Mouse (Mus musculus) heart, embryonic 12.5 days (tissue): ENCODE data around the gene Minpp1. TPM values are rescaled to one million over a fixed set of nuclear protein-coding genes. Genes with fewer than 3 reads are reported as not detected.
A peak's percentile ranks its signal among the peaks of the same experiment; 100 is the strongest.

Experiments used
- ATAC-seq: fragments of 200-750 bp; cut with Nextera tagmentation; 2 replicates; pipeline ENCODE4 v1.8.0; 2017; ENCODE audit warnings: moderate TSS enrichment, moderate library complexity; ENCODE audit not compliant: insufficient number of reproducible peaks, low FRiP score
- H3K27ac ChIP-seq: fragments of 300-500 bp; sonication (generic); 2 replicates; pipeline ENCODE4 v1.5.1; 2016; ENCODE audit warnings: mild to moderate bottlenecking, moderate library complexity; ENCODE audit not compliant: poor library complexity, severe bottlenecking
- H3K27me3 ChIP-seq: fragments of 300-500 bp; sonication (generic); replicated peaks from 2 replicates; pipeline ENCODE4 v1.6.1; 2016; ENCODE audit warnings: mild to moderate bottlenecking, moderate library complexity
- H3K36me3 ChIP-seq: fragments of 300-500 bp; sonication (generic); 2 replicates; pipeline ENCODE4 v1.6.1; 2016; ENCODE audit warnings: mild to moderate bottlenecking, moderate library complexity
- H3K4me1 ChIP-seq: fragments of 300-500 bp; sonication (generic); replicated peaks from 2 replicates; pipeline ENCODE4 v1.6.1; 2016; ENCODE audit warnings: mild to moderate bottlenecking
- H3K4me2 ChIP-seq: fragments of 300-500 bp; sonication (generic); 2 replicates; pipeline ENCODE4 v1.6.1; 2016; ENCODE audit warnings: mild to moderate bottlenecking, moderate library complexity
- H3K4me3 ChIP-seq: fragments of 300-500 bp; sonication (generic); 2 replicates; pipeline ENCODE4 v1.5.1; 2016; ENCODE audit warnings: mild to moderate bottlenecking
- H3K9ac ChIP-seq: fragments of 300-500 bp; sonication (generic); 2 replicates; pipeline ENCODE4 v1.6.1; 2016; ENCODE audit warnings: mild to moderate bottlenecking, moderate library complexity
- H3K9me3 ChIP-seq: fragments of 300-500 bp; sonication (generic); replicated peaks from 2 replicates; pipeline ENCODE4 v1.6.1; 2016; ENCODE audit warnings: mild to moderate bottlenecking, moderate library complexity
- whole genome bisulfite sequencing: fragments of 180-500 bp; shearing (Covaris S2); methylation state at CpG from one replicate; pipeline ENCODE4 v1.1.7; 2016; 5-methylcytosine and 5-hydroxymethylcytosine counted together
- polyA plus RNA-seq: library from polyadenylated mRNA; unstranded; fragments of >200 nt; fragmentation: Nextera tagmentation; extraction: Ambion mirVana; gene quantifications from 2 replicates; pipeline ENCODE4 v1.2.1, GENCODE M21; 2016

Minpp1 gene
- polyA plus RNA-seq, 1 experiment from 2014 or later = 81.1 TPM

- Histone ChIP-seq H3K4me1 (peaks cover 19% of the 10 kb centered on the region), H3K9me3 (0 out of 2 replicates have a peak, but pooled peaks cover 3% of the 10 kb centered on the region), H3K27ac (no peak overlapping the region), H3K4me3 (no peak overlapping the region), H3K27me3 (no peaks in the 10 kb centered on the region), H3K4me2 (no peak overlapping the region), H3K36me3 (peaks cover 45% of the 10 kb centered on the region), H3K9ac (no peak overlapping the region)
- WGBS = 87% methylated on average over 9 of the region's 9 CpGs
- no peak for ATAC-seq
These were observed 22.0 kb downstream of the Minpp1 start for GRCm38 (mm10) chr19:32507526-32507925.

- H3K4me1 ChIP-seq = peaks cover 19% of the 10 kb centered on the region
- no peak for ATAC-seq
- WGBS = 66% methylated on average over 3 of the region's 3 CpGs
- H3K4me3 ChIP-seq = no peak overlapping the region
- no peak overlapping the region for H3K27ac ChIP-seq
- H3K36me3 ChIP-seq = peaks cover 61% of the 10 kb centered on the region
- no peaks in the 10 kb centered on the region for H3K27me3 ChIP-seq
- no peak overlapping the region for H3K9ac ChIP-seq
- H3K4me2 ChIP-seq = no peak overlapping the region
- 0 out of 2 replicates have a peak, but pooled peaks cover 3% of the 10 kb centered on the region for H3K9me3 ChIP-seq
These were observed 24.7 kb downstream of the Minpp1 start for GRCm38 (mm10) chr19:32510267-32510666.

GRCm38 (mm10) chr19:32510962-32511361 lies 25.4 kb downstream of the Minpp1 start:
- H3K4me2 ChIP-seq = no peak overlapping the region; the same call in 1 of the 2 replicates
- peaks cover 19% of the 10 kb centered on the region for H3K4me1 ChIP-seq
- peaks cover 60% of the 10 kb centered on the region for H3K36me3 ChIP-seq
- WGBS = 64% methylated on average over 6 of the region's 6 CpGs
- no peak overlapping the region for H3K27ac ChIP-seq
- no peak overlapping the region for H3K4me3 ChIP-seq
- H3K9ac ChIP-seq = no peak overlapping the region
- peak; percentile 78 for ATAC-seq
- H3K9me3 ChIP-seq = 0 out of 2 replicates have a peak, but pooled peaks cover 3% of the 10 kb centered on the region
- H3K27me3 ChIP-seq = no peaks in the 10 kb centered on the region

GRCm38 (mm10) chr19:32512518-32512917 lies 26.9 kb downstream of the Minpp1 start:
- 29% methylated on average over 1 of the region's 1 CpGs for WGBS
- Histone ChIP-seq H3K36me3 (peaks cover 64% of the 10 kb centered on the region), H3K27me3 (no peaks in the 10 kb centered on the region)

DNA sequence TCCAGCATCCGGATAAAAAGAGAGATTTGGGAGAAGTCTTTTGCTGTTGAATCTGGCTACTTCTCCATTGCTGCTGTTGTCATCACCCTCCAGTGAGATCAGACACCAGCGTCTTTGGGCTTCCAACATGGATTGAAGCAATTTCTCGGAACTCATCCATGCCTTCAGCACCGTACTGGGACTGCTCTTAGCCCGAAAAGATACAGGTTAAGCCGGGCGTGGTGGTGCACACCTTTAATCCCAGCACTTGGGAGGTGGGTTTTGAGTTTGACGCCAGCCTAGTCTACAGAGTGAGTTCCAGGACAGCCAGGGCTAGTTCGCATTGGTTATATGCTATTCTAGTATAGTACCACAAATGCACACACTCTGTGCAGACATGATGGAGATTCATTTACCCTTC lies 31.0 kb downstream of the Minpp1 start:
- Histone ChIP-seq H3K27ac (no peak overlapping the region), H3K9ac (no peak overlapping the region), H3K4me1 (no peaks in the 10 kb centered on the region), H3K9me3 (peaks cover 9% of the 10 kb centered on the region), H3K27me3 (no peaks in the 10 kb centered on the region), H3K4me2 (no peak overlapping the region), H3K36me3 (peaks cover 54% of the 10 kb centered on the region), H3K4me3 (no peak overlapping the region)
- 92% methylated on average over 9 of the region's 9 CpGs for WGBS
- ATAC-seq = no peak

More at GRCm38 (mm10) chr19:32512518-32512917, 26.9 kb downstream of the Minpp1 start:
- H3K4me2 ChIP-seq = no peak overlapping the region
- ATAC-seq = no peak
- H3K4me3 ChIP-seq = no peak overlapping the region
- H3K9ac ChIP-seq = no peak overlapping the region
- H3K27ac ChIP-seq = no peak overlapping the region
- peaks cover 14% of the 10 kb centered on the region for H3K4me1 ChIP-seq
- H3K9me3 ChIP-seq = 0 out of 2 replicates have a peak, but pooled peaks cover 3% of the 10 kb centered on the region

GRCm38 (mm10) chr19:32521446-32521845 lies 35.9 kb downstream of the Minpp1 start:
- Histone ChIP-seq H3K4me2 (no peak overlapping the region), H3K9me3 (peaks cover 6% of the 10 kb centered on the region), H3K4me3 (no peak overlapping the region), H3K4me1 (peaks cover 12% of the 10 kb centered on the region), H3K27ac (no peak overlapping the region), H3K36me3 (peaks cover 13% of the 10 kb centered on the region), H3K27me3 (no peaks in the 10 kb centered on the region), H3K9ac (no peak overlapping the region)
- ATAC-seq = no peak
- 78% methylated on average over 3 of the region's 3 CpGs for WGBS

DNA sequence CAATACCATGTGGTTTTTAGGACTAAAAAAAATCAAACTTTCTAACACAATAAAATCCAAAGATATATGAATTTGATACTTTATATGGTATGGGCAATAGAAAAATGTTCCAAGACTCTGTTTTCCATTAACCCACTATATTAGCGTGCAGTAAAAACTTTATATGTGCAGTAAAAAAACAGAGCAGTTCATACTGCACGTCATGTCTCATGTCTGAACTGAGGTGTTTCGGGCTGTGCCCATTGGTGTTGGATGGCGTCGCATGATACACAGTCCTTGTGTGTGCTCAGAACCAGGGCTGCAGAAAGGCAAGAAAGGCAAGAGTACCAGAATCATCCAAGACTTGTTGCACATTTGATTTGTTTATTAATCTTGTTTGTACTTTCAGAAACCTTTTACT lies 36.7 kb downstream of the Minpp1 start:
- ATAC-seq = no peak
- Histone ChIP-seq H3K27ac (no peak overlapping the region), H3K27me3 (no peaks in the 10 kb centered on the region), H3K4me1 (peaks cover 12% of the 10 kb centered on the region), H3K9ac (no peak overlapping the region), H3K4me2 (no peak overlapping the region), H3K9me3 (peaks cover 6% of the 10 kb centered on the region), H3K36me3 (peaks cover 5% of the 10 kb centered on the region), H3K4me3 (no peak overlapping the region)
- 92% methylated on average over 5 of the region's 5 CpGs for WGBS

GRCm38 (mm10) chr19:32522753-32523307 lies 37.3 kb downstream of the Minpp1 start:
- no peak for ATAC-seq
- H3K4me3 ChIP-seq = no peak overlapping the region
- peaks cover 12% of the 10 kb centered on the region for H3K4me1 ChIP-seq
- WGBS = 51% methylated on average over 8 of the region's 8 CpGs
- peak overlapping the region; percentile 19; the same call in 1 of the 2 replicates for H3K27ac ChIP-seq
- no peaks in the 10 kb centered on the region for H3K27me3 ChIP-seq
- H3K9ac ChIP-seq = no peak overlapping the region
- H3K9me3 ChIP-seq = peaks cover 6% of the 10 kb centered on the region
- no peak overlapping the region for H3K4me2 ChIP-seq
- H3K36me3 ChIP-seq = peaks cover 3% of the 10 kb centered on the region

DNA sequence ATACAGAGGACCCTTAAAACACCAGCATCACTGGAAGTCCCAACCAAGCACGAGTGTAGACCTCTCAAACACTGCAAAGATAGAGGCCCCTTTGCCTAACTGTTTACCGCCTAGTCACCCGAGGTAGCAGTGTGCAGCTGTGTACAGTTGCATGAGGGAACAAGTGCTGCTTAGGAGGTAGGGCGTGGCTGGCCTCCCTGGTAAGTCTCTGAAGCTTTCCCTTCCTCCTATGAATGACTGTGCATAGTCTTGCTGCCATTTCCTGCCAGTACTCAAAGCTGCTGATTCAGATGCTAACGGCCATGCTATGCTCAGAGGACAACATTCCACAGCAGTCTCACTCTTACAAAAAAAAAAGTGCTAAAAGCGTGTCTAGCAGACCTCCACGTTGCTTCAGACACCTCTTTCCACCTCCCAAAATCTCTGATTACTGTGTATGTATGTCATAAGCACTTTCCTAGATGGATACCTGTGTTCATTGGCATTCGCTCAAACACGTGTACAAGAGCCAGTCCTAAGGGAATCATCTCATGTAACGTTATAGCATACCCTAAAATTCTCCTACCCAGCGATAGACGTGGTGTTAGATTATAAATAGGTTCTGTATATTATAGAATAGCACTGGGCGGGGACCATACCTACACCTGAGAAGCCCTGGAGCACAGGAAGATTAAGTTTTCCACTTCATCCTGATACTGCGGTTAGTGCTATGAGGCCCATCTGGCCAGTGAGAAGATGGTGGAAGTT lies 38.4 kb downstream of the Minpp1 start:
- H3K4me2 ChIP-seq = no peak overlapping the region
- WGBS = 75% methylated on average over 14 of the region's 14 CpGs
- no peak overlapping the region for H3K9ac ChIP-seq
- H3K9me3 ChIP-seq = peaks cover 6% of the 10 kb centered on the region
- no peak overlapping the region for H3K27ac ChIP-seq
- H3K4me3 ChIP-seq = no peak overlapping the region
- H3K4me1 ChIP-seq = peaks cover 12% of the 10 kb centered on the region
- no peaks in the 10 kb centered on the region for H3K27me3 ChIP-seq
- peak; percentile 77 for ATAC-seq
- peaks cover 3% of the 10 kb centered on the region; the same call in 1 of the 2 replicates for H3K36me3 ChIP-seq

DNA sequence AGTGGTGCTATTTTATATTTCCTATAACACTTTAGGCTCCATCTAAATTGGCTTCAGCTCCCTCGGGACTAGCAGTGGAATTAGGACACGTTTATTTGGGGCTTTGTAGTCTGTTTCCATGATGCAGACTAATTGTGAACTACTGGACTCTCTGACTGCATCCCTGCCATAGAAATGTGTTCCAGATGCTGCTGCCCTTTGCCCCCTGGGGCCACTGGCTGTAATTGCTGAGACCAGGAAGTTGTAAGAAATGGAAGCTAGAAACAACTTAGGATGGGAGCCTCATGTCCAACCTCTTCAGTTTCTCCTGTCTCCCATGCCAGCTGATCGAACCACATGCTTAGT lies 38.9 kb downstream of the Minpp1 start:
- no peak overlapping the region for H3K9ac ChIP-seq
- H3K4me3 ChIP-seq = no peak overlapping the region
- no peak for ATAC-seq
- no peaks in the 10 kb centered on the region for H3K27me3 ChIP-seq
- H3K4me1 ChIP-seq = peaks cover 12% of the 10 kb centered on the region
- H3K4me2 ChIP-seq = no peak overlapping the region
- peaks cover 3% of the 10 kb centered on the region; the same call in 1 of the 2 replicates for H3K36me3 ChIP-seq
- no peak overlapping the region for H3K27ac ChIP-seq
- 74% methylated on average over 3 of the region's 3 CpGs for WGBS
- peaks cover 6% of the 10 kb centered on the region for H3K9me3 ChIP-seq

DNA sequence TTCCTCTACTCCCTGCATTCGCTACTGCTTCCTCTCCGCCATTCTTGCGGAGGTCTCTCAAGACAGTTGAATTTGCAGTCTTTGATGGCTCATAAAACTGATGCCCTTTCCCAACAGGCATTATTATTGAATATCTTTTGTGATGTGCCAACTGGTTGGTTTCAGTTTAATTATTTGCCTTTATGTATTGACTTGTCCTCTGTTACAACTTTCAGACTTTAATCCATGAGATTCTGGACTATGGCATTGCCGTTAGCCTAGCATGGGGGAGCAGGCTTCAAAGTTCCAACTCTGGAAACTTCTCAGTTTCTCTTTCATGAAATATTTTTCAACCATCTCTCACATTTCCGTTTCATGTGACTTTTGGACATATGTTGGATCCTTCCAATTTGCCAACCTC lies 41.6 kb downstream of the Minpp1 start:
- Histone ChIP-seq H3K4me3 (no peak overlapping the region), H3K27ac (no peak overlapping the region), H3K36me3 (no peaks in the 10 kb centered on the region), H3K9ac (no peak overlapping the region), H3K27me3 (no peaks in the 10 kb centered on the region), H3K4me1 (peaks cover 19% of the 10 kb centered on the region), H3K4me2 (no peak overlapping the region), H3K9me3 (no peaks in the 10 kb centered on the region)
- no peak for ATAC-seq
- 90% methylated on average over 5 of the region's 5 CpGs for WGBS
